Mouse (Mus musculus) liver (tissue): ENCODE results near the gene Hist1h4f.
"Not testable (repeated sequence)": the region's sequence is repeated elsewhere in the genome, so short reads cannot be mapped to it uniquely, and the experiment has no call there.

ENCODE experiments used
- DNase-seq: peaks from one replicate; pipeline ENCODE4 v3.0.0-alpha.2; 2020; ENCODE audit warnings: mixed read lengths

Gene Hist1h4f

GRCm38 (mm10) chr13:23575864-23576313, 24.4 kb upstream of the Hist1h4f start:
- peak; percentile 35 for DNase-seq

GRCm38 (mm10) chr13:23575271-23575851, 23.9 kb upstream of the Hist1h4f start, which contains the start of gene Hist1h3d:
Hist1h3d (plus strand) TSS chr13:23575763.
- DNase-seq = peak; percentile 74

- DNase-seq = not testable (repeated sequence)
These were observed 23.2 kb upstream of the Hist1h4f start for GRCm38 (mm10) chr13:23574546-23575170.

GRCm38 (mm10) chr13:23573898-23574524, 22.6 kb upstream of the Hist1h4f start, which contains the start of the genes Hist1h2bf and Hist1h2ad:
Hist1h2bf (minus strand) TSS chr13:23574196.
Hist1h2ad (plus strand) TSS chr13:23574381.
- peak; percentile 94 for DNase-seq

- peak; percentile 47 for DNase-seq
These were observed 21.8 kb upstream of the Hist1h4f start for GRCm38 (mm10) chr13:23573034-23573897.

GRCm38 (mm10) chr13:23572218-23573033, 21.0 kb upstream of the Hist1h4f start:
- no peak for DNase-seq

GRCm38 (mm10) chr13:23571504-23572217, 20.2 kb upstream of the Hist1h4f start:
- peak; percentile 34 for DNase-seq

GRCm38 (mm10) chr13:23571022-23571503, 19.6 kb upstream of the Hist1h4f start, which contains the start of the genes Hist1h2ae and Hist1h2bg:
Hist1h2ae (minus strand) TSS chr13:23571220.
Hist1h2bg (plus strand) TSS chr13:23571396.
- peak; percentile 88 for DNase-seq

GRCm38 (mm10) chr13:23570261-23571021, 19.0 kb upstream of the Hist1h4f start:
- DNase-seq = not testable (repeated sequence)

- no peak for DNase-seq
These were observed 13.0 kb upstream of the Hist1h4f start for GRCm38 (mm10) chr13:23564482-23564881.

- peak; percentile 43 for DNase-seq
These were observed 11.4 kb upstream of the Hist1h4f start for GRCm38 (mm10) chr13:23562699-23563462.

- peak; percentile 93 for DNase-seq
These were observed 10.6 kb upstream of the Hist1h4f start, which contains the start of gene Hist1h3e for GRCm38 (mm10) chr13:23561883-23562659. Hist1h3e (minus strand) TSS chr13:23562369.

GRCm38 (mm10) chr13:23561531-23561882, 10.1 kb upstream of the Hist1h4f start:
- DNase-seq = not testable (repeated sequence)

GRCm38 (mm10) chr13:23560699-23561098, 9.3 kb upstream of the Hist1h4f start:
- DNase-seq = not testable (repeated sequence)

GRCm38 (mm10) chr13:23556906-23557305, 5.5 kb upstream of the Hist1h4f start:
- DNase-seq = no peak

- peak; percentile 79 for DNase-seq
These were observed 4.5 kb upstream of the Hist1h4f start for GRCm38 (mm10) chr13:23555839-23556416.

- peak; percentile 95 for DNase-seq
These were observed 3.7 kb upstream of the Hist1h4f start for GRCm38 (mm10) chr13:23554925-23555838.
